Mouse (Mus musculus): ENCODE measurements around the gene Bmpr1b.
"Not testable (repeated sequence)": the region's sequence is repeated elsewhere in the genome, so short reads cannot be mapped to it uniquely, and the experiment has no call there.

Bmpr1b gene

DNA sequence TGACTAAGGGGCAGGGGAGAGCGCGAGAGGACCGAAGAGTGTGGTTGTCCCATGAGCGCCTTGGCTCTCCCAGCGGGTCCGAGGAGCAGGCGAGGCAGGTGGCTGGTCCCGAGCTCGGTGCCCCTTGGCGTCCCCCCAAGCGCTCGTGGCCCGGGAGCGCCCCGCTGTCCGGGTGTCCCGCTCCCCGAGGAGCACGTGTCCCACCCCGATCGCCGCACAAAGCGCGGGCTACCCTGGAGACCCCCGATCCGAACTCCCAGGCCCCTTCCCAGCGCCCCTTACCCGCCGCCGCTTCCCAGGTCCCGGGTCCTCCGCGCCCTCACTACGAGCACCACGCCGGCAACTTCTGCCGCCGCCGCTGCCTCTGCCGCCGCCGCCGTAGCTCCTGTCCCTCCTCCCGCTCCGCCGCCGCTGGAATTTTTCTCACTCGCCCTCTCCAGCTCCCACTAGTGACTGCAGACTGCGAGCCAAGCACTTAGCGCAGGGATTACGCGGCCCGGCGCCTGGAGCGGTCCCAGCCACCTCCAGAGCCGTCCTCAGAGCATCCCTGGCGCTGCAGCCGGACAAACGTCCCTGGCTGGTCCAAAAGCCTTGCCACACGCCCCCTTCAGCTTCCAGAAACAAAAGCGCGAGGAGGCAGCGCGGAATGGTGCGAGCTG, at the start of gene Bmpr1b:
TSS of gene Bmpr1b (minus strand) at position 563 of the 659 bp plus-strand sequence.
- peak; percentile 63 to 83 for DNase-seq

DNA sequence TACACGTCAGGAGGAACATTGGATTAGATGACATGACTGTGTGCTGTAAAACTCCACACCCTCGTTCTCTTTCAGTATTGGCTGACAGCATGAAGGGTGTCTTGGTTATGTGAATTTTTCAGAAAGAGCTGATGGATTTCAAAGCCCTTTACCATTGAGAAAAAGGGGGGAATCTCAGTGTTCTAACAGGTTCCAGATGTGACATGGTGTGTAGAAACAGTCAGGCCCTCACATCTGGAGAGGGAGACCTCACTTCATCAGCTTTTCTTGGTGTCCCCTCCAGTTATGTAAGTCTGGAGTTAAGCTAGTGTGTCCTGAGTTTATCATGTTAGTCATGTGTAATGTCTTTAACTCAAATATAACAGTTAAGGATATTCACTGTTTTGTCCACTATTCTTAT, 43.6 kb upstream of the Bmpr1b start:
- DNase-seq = no peak

DNA sequence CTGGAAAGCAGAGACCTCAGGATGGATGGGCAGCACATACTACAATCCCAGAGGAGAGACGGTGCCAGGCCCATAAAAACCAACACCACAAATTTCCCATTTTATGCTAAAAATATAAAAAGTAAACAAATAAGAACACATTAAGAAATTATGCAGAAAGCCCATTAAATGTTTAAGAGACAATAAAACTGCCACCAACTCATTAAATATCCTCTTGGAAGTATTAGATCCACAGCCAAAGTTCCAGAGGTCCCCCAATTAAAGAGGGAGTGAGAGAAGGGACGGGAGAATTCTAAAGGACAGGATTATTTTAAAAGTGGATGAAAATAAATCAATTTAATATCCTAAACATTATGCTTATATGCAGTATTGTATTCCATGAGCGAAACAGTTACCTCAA, 43.0 kb upstream of the Bmpr1b start:
- DNase-seq = no peak

DNA sequence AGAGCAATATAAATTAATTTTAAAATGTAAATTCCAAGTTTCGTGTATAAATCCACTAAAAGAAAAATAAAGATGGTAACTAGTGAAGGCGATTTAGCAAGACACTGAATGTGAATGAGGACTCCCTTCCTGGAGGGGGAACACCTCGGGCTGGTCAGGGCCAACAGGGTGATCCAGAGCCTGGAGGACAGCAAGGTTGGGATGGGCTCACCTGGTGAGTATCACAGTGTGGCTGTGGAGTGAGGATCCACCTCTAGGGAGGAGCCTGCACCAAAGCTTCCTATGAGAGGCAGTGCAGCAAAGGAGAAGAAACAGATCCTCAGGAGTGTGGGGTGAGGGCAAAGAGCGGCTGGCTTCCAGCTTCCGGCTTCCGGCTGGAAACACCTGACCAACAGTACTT, 40.8 kb upstream of the Bmpr1b start:
- no peak for DNase-seq

DNA sequence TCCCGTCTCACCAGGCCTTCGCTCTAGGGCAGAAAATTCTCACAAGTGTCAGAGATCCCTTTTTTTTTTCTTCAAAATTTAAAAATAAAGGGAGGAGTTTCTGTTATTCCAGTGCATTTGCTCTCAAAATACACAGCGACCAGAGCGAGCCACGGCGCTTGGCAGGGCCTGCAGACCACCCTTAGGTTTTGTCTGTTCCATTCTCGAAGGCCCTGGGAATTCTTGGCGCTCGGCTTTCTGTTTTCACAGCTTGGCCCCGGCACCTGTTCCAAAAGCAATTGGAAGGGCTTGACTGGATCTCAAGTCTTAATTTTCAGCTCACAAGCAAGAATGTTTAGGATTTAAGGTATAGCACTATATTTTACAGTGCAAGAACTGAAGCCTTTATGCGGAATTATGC, 39.8 kb upstream of the Bmpr1b start:
- no peak for DNase-seq

DNA sequence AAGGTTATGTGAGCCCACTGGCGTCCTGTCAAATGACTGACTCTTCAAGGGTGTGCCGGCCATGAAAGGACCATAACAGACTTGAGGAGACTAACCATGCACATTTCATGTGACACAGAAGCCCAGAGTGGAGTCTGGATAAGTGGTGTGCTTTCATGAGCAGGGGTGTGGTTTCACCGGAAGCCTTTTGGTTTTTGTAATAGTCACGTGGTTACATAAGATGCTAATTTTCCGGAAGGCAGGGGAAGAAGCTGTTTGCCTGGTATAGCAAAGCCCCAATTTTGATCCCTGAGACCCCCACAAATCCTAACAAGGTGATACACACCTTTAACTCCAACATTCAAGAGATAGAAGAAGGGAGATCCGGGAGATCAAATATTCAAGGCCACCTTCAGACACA, 38.3 kb upstream of the Bmpr1b start:
- no peak for DNase-seq

DNA sequence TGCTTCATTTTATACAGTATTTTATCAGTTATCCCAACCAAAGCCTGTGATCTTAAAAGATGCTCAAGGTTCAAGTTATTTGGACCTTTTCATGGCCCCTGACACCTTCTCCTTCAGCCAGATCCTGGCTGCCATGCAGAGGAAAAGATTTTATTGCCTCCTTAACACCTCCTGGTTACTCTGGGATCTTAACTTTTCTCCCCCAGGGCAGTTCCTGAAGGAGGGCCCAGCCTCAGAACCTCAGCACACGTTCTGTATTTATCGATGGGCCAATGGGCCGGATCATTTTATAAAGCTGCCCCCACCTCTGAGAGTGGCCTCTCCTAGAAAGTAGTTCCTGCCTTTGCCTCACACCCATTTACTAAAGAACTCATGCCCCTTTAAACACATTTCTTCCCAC, 37.1 kb upstream of the Bmpr1b start:
- DNase-seq = no peak

DNA sequence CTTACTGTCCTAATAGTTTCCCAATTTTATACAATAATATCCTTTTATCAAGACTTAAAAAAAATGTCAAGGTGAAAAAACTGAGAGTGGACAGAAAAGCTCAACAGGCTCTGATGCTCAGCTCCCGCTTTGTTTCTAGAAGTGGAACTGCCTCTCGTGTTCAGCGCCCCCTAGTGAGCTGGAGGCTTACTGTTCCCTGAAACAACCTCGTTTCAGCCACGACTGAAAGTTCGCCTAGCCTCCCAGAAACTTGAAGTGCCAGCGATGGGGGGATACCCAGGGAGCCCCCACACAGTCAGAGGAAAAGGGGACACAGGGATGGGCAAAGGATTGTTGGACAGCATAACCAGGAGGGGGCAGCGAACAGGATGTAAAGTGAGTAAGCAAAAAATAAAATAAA, 26.9 kb upstream of the Bmpr1b start:
- DNase-seq = peak in 1 of 2 experiments; percentile 7

DNA sequence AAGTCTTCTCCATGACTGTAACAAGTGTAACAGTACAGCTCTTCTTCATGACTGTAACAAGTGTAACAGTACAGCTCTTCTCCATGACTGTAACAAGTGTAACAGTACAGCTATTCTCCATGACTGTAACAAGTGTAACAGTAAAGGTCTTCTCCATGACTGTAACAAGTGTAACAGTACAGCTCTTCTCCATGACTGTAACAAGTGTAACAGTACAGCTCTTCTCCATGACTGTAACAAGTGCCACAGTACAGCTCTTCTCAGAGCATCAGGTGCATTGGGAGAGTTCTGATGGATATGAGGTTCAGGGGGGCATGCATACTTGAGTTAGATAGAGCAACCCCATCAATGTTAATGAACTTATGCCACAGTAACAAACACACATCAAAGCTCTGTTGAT, 22.4 kb upstream of the Bmpr1b start:
- not testable (repeated sequence) for DNase-seq

DNA sequence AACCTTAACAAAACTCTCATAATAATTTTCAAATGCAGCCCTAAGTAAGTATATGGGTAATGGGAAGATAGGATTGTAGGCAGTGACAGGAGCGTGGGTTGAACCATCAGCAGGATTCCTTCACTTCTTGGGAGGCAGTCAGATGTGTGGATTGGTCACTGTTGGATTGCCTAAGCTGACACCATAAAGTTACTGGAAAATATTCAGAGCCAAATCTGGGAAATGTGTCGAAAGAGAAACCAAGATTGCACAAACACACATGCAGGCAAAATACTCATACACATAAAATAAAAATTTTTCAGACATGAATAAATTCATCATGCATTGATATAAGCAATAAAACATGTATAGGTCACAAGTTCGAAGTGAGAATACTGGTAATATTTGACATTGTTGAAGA, 17.3 kb upstream of the Bmpr1b start:
- no peak for DNase-seq

DNA sequence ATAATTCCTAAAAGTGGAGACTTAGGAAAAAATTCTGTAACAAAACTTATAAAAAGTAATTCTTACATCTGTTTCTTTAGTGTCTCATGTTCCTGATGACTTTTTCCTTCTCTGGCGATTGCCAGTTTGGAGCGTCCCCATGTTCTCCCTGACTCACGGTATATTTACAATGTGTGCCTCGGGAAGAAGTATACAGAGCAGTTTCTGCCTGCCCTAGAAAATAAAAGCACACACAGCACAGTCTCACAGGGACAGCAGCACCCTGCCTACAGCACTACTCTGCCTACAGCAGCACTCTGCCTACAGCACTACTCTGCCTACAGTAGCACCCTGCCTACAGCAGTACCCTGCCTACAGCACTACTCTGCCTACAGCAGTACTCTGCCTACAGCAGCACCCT, 4.8 kb upstream of the Bmpr1b start:
- DNase-seq = no peak

DNA sequence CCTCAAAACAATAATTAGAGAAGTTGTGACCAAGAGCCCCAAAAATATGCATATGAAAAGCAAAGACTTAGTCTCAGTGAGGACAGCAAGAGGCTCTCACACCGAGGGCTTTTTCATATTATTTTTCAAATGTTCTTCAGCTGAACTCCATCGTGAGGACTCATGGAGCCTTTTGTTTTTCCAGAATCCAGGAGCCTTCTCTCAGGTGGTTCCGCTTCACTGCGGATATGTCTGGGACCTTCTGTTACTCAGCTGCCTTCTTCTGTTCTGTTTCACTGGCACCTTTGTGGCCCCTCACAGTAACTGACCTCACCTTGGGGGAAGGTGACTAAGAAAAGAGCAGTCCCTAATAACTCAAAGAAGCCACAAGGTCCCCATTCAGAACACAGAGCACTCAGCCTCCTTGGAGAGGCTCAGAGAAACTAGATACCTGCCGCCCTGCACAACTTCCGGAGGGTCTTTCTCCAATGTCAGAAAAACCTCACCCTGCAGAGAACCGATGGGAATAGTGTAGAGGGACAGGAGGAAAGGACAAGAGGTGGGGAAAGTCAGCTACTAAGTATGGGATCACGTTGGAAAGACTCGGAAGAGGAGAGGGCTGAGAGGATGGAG, 868 bp downstream of the Bmpr1b start:
- peak in 1 of 2 experiments; percentile 3 for DNase-seq

DNA sequence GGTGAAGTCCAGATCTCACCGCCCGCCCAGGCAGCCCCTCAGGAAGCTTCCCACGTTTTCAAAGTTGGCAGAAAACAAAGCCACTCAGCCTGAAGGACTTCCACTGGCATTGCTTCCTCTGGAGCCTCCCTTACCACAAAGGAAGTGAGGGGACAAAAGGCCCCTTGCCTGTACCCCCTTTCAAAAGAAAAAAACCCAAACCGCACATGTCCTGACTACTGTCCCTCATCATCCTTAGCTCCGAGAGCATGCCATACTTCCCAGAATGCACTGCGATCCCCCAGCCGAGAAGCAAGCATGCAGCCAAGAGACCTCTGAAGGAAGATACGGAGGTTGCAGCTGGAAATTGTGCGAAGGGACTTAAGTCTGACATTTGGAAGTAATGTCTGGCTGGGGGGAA, 4.2 kb downstream of the Bmpr1b start:
- no peak for DNase-seq

DNA sequence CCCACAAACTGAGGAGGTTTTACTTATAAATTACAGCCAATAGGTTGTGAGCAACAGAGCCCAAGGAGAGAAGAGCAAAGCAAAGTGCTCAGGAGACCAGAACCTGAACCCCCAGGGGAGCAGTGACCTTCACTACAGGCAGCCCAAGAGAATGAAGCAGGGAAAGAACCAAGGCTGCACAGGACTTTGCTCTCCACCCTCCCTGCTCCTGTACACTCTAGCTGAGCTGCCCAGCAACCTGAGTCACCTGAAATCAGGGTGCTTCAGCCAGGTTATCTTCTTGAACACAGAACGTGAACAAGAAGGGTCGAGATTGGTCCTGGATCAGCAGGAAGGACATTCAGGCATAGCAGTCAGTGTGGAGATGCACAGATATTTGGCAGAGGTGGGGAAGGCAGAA, 5.3 kb downstream of the Bmpr1b start:
- no peak for DNase-seq

DNA sequence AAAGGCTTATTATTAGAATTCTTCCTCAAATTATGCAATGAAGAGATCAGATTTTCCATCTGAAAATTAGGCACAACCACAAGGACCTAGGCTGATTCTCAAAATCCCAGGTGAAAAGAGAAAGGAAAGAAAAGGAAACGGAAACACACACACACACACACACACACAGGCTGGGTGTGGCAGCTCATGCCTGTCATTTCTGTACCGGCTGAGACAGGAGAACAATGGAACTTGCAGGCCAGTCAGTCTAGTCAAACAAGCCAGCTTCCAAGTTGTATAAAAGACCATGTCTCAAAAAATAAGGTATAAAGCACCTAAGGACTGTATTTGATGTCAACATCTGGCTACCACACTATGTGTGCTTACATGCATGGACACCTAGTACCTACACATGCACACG, 7.8 kb downstream of the Bmpr1b start:
- DNase-seq = no peak

DNA sequence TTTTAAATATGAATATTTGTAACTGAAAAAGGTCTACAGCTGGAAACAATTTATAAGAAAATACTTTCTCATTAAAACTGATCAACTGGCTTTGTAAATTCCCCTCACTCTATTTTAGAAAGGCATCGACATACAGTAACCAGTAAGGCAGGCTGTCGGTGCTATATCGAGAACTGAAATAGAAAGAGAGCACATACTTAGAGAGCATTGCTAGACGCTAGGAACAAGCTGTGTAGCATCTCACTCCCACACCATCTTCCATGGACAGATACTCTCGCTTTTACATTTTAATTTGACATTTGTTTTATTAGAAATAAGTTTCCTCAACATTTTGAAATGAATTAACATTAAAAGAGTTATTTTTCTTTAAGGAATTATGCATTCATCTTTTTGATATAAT, 17.2 kb downstream of the Bmpr1b start:
- no peak for DNase-seq

DNA sequence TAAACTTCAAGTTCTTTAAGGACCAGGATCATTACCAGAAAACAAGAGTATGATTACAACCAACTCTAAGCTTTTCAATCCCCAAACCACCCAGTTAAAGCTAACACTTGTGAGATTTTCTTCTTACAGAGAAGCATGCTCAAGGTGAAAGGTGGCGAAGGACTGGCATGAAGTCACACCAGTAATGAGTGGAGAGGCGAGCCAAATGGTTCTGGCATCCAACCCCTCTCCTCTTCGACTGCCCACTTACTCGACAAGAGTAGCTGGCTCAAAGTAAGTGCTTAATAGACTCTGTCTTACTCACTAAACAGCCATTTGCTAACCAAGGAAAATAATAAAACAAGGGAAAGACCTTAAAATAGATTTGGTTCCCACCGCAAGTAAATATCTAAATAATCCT, 30.4 kb downstream of the Bmpr1b start:
- no peak for DNase-seq

DNA sequence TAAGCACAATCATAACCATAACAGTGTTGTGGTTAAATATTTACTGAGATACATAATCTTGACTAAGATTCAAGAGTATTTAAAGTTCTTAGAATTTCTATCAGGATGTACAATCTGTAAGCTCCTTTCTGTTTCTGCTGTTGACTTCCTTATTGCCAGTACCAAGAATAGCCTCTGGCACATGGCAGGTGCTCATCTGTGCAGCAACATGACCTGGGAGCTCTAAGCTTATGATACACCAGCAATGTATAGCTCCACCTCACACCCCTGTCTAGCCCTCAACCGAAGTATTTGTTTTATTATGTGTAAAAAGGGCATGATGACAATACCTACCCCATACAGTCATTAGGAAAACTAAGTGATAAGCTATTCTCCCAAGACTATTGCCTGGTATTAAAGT, 42.8 kb downstream of the Bmpr1b start:
- no peak for DNase-seq

DNA sequence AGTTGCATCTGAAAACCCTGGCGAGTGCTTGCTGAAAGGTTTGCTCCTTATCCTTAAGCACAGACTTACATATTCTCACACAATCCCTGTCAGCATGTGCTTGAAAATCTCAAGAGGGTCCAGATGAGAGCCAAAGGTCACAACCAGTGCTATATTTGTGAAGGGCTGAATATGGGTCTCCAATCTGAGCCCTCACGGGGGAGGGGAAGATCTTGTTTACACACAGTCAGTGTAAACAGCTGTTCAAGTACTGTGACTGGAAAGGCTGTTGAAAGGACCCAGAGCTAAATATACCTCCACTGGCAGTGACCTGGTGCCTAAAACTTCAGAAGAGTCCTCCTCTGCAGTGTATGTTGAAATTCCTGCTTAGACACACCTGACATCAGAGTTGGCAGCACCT, 43.7 kb downstream of the Bmpr1b start:
- DNase-seq = no peak

DNA sequence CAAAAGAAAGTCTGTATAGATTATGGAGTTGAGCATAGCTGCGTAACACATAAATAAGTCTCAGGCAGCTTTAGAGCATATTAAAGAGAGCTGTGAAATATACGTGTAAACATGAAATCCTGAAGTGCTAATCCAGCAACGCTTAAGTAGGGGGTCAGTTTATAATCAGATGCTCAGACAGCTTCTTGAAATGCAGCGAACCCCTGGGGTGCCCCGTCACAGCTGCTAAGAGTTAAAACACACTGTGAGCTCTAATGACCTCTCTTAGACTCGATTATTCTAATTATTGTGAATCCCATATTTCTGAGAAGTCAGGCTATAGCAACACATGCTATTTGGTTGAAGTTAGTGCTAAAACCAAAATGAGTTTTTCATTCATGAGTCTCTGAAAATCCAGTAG, 45.0 kb downstream of the Bmpr1b start:
- no peak for DNase-seq

DNA sequence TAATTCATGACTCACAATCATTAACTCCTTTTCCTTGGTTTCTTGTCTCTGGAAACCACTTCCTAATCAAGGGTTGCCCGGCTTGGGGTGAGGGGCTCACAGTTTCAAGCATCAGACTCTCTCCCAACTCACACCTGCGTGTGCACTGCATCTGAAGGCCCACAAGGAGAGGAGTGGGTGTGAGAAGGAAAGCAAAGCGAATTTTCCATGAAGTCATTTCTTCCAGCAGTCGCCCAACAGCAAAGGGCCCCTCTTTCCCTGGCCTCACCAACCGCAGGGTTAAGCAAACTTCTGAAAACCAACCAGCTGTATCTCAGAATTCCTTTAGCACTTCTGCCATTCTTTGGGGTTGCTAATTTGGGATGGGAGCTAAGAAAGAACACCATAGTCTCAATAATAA, 46.8 kb downstream of the Bmpr1b start:
- DNase-seq = no peak

DNA sequence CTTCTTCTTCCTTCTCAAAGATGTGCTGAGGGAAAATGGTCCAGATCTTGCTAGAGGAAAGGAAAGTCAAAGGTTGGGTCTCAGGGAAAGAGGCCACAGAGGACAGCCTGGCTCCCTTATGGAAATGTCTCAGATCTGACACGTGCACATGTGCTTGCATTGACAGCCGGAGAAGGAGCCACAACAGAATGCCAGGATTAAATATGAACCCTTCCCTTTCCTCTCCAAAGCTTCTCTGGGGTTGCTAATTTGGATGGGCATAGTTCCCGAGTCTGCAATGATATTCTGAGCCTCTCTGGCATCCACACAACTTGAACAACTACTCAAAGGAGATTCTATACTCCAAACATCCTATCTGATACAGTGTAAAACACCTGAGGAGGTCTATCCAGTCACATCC, 48.4 kb downstream of the Bmpr1b start:
- DNase-seq = no peak

DNA sequence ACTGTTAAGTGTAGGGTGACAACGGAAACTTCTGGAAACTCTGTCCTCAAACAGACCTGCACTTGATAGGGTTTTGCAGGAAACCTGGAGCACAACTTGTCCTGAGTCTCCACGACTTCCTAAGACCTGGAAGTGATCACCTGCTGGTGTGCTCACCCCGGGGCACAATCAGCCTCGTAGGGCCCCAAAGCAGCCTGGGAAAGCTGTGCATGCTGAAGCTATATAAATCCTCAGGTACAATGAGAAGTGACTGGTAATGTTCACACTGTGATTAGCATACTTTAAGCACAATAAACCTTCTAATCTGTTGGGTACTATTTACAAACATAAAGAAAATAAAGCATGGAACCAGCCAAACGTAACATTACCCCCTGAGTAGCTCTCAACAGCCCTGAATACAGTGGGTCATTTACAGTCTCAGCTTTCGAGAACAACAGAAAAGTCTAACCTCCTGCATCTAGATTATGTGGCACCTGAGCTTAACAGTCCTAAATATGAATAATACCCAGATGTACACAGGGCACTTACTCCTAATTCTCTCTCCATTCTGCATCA, 54.4 kb downstream of the Bmpr1b start:
- DNase-seq = no peak

DNA sequence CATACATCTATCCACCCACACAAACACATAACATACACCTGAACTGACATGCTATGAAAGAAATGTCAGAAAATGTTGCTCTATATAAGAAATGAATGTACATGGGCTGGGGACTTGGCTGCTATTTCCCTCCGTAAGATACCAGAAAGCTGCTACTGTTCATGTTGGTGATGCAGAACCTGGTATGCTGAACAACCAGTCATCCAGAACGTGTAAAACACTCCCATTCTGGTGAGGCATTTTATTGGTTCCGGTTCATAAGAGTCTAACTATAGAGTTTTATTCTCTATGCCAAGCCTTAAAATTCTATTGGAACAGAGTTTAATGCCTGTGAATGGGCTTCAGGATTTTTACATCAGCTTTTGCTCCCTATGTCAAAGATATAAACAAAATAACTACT, 55.0 kb downstream of the Bmpr1b start:
- peak in 1 of 2 experiments; percentile 13 for DNase-seq

DNA sequence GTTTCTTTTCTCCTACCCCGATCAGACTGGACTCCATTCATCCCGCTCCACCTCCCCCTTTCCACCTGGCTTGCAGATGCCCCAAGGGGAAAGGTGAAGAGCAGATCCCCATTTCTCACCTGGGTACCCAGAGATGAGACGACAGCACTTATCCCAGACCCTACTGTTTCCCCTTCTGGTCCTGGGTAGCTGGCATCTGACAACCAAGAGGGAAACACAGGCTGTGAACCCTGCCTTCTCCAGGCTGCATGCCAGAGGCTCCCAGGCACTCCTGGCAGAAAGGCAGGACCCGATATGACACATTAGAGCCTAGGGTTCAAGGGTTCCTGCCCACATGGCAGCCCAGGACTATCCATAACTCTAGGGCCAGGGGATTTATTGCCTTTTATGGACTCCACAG, 56.0 kb downstream of the Bmpr1b start:
- DNase-seq = peak in 1 of 2 experiments; percentile 22
